Mouse (Mus musculus) layer of hippocampus, adult 18-20 months (tissue): ENCODE data around the gene Tsks. TPM values are rescaled to one million over a fixed set of nuclear protein-coding genes. Genes with fewer than 3 reads are reported as not detected.

Experiments used
- DNase-seq, 2 experiments: peaks; one replicate each; pipeline ENCODE4 v3.0.0; 2022; ENCODE audit warnings: low spot score in 2 of 2
- total RNA-seq, 2 experiments: library from RNA; stranded (reverse); gene quantifications; 2 replicates each; pipeline ENCODE4 v1.2.3; 2021

The Tsks gene
- total RNA-seq, 2 experiments from 2014 or later = 0.79 to 1.2 TPM

GRCm38 (mm10) chr7:44949922-44950321 is 6.9 kb downstream of the Tsks start:
- DNase-seq = peak in 1 of 2 experiments; percentile 44

GRCm38 (mm10) chr7:44951960-44952359 is 9.0 kb downstream of the Tsks start:
- no peak for DNase-seq

GRCm38 (mm10) chr7:44952611-44953306 is 9.8 kb downstream of the Tsks start:
- peak; percentile 66 to 83 for DNase-seq

- DNase-seq = no peak
Measured at GRCm38 (mm10) chr7:44953561-44953960, 10.6 kb downstream of the Tsks start.

GRCm38 (mm10) chr7:44954091-44954885 is 11.3 kb downstream of the Tsks start:
- DNase-seq = no peak

GRCm38 (mm10) chr7:44955628-44956027 is 12.6 kb downstream of the Tsks start:
- DNase-seq = no peak

- DNase-seq = no peak
Measured at GRCm38 (mm10) chr7:44956266-44956665, 13.3 kb downstream of the Tsks start.

- DNase-seq = no peak
Measured at GRCm38 (mm10) chr7:44957183-44957835, 14.3 kb downstream of the Tsks start.

- DNase-seq = peak in 1 of 2 experiments; percentile 68
Measured at GRCm38 (mm10) chr7:44958208-44958607, 15.2 kb downstream of the Tsks start.

- no peak for DNase-seq
Measured at GRCm38 (mm10) chr7:44959281-44959680, 16.3 kb downstream of the Tsks start.

GRCm38 (mm10) chr7:44959874-44960511 is 17.0 kb downstream of the Tsks start:
- DNase-seq = no peak

- DNase-seq = no peak
Measured at GRCm38 (mm10) chr7:44960512-44960910, 17.5 kb downstream of the Tsks start.

GRCm38 (mm10) chr7:44962337-44962736 is 19.3 kb downstream of the Tsks start:
- DNase-seq = no peak

GRCm38 (mm10) chr7:44962831-44963230 is 19.8 kb downstream of the Tsks start:
- DNase-seq = no peak

GRCm38 (mm10) chr7:44964990-44965389 is 22.0 kb downstream of the Tsks start:
- no peak for DNase-seq

- no peak for DNase-seq
Measured at GRCm38 (mm10) chr7:44965975-44966374, 23.0 kb downstream of the Tsks start.

- no peak for DNase-seq
Measured at GRCm38 (mm10) chr7:44966638-44967037, 23.6 kb downstream of the Tsks start.

GRCm38 (mm10) chr7:44970231-44970691 is 27.3 kb downstream of the Tsks start:
- peak; percentile 75 to 90 for DNase-seq

- DNase-seq = no peak
Measured at GRCm38 (mm10) chr7:44971142-44971541, 28.1 kb downstream of the Tsks start.

- no peak for DNase-seq
Measured at GRCm38 (mm10) chr7:44973415-44974130, 30.6 kb downstream of the Tsks start.
